Mouse (Mus musculus) right cerebral cortex, postnatal 4 days (tissue): Measurements from ENCODE around the gene Kcns3.
"Not testable (repeated sequence)": the region's sequence is repeated elsewhere in the genome, so short reads cannot be mapped to it uniquely, and the experiment has no call there.

ENCODE experiments used
- DNase-seq: peaks from one replicate; pipeline ENCODE4 v3.0.0-alpha.2; 2022

Gene Kcns3

DNA sequence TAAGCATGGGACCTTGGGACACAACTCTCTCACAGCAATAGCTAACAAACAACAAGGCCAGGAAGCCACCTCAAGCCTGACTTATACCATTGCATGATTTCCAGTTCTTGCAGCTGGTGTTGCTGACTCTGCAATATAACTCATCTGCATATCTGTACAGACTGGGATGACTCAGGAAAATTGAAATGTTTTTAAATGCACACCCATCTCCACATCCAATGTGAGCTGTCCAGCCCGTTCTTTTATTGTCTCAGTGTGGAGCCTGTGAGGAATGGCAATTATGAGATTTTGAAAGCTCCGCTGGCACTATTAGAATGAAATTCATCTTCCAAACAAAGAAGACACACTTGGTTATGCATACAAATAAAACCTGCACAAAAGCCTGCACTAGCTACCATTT lies 84.0 kb downstream of the Kcns3 start:
- DNase-seq, result no peak

DNA sequence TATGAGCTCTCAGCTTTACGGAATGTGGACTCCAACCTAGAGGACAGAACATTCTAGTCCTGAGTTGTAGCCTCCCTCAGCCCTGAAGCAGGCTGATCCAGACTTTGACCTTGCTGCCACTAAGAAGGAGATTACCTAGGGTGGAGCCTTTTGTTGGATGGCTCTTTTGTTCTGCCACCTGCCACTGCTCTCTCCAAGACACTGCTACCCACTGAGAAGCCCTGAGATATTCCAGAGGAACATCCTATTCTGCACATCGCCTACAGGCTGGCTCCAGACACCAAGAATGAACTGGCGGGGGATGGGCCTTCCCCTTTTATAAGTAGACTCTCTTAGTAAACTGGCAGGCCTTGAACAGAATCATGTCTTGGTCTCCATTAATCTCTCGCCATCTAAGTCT lies 98.2 kb downstream of the Kcns3 start:
- not testable (repeated sequence) for DNase-seq

DNA sequence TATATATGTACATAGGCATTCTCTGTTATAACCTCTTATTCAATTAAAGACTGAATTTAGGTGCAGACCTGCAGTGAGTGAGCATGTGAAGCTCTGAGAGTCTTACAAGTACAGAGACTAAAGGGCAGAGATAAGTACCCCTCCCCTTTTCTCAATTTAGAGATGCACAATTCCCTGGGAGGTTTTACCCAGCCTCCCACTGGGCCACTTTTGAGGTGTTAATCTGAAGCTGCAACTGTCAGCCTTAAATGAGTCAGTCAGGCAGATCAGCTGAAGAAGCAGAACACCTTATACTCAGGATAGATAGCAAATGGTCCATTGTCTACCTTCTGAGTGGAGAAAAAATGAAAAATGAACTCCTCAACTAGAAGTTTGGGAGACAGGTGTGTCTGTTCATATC lies 109.0 kb downstream of the Kcns3 start:
- DNase-seq, result no peak
